Mouse (Mus musculus) cerebellum, postnatal 10 days (tissue): ENCODE measurements around the gene Rapgef6.

ENCODE experiments used
- DNase-seq, 2 experiments: peaks; one replicate each; pipeline ENCODE4 v3.0.0; 2021; ENCODE audit warnings: mixed read lengths in 2 of 2

Gene Rapgef6

DNA sequence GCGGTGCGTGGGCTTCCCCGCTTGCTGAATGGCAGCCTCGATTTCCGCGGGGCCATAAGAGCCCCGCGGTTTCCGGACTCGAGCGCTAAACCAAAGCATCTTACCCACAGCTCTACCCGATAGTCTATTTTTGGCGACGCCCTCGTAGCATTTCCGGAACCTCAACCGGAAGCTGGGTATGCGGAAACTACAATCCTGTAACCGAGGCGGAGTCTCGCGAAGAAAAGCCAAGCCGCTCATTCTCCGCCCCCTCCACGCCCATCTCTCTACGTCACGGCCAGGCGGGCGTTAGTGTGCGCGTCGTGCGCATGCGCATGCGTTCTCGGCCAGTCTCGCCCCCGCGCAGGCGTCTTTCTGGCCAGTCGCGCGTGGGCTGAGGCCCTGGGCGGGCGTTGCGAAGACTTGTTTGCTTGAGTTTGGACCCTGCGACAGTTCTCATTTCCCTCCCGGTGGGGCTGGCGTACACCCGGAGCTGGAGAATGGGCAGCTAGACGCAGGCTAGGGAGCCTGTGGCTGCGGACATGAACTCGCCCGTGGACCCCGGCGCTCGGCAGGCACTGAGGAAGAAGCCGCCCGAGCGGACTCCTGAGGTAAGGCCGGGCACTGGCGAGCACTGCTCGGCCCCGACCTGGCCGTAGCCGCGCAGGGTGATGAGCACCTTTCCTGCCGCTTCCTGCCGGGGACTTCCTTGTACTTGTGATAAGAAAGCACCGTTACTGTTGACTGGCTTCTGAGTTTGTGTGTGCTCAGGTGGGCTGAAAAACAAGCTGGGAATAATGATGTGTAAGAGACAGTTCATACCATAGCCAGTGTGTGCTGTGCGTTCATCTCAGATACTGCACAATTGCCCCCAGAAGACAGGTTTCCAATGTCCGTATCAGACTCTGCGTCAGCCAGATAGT, at the start of gene Rapgef6:
Gene Rapgef6, plus strand, starts transcription at position 319 of the 902 bp plus-strand sequence.
- peak; percentile 99 for DNase-seq

DNA sequence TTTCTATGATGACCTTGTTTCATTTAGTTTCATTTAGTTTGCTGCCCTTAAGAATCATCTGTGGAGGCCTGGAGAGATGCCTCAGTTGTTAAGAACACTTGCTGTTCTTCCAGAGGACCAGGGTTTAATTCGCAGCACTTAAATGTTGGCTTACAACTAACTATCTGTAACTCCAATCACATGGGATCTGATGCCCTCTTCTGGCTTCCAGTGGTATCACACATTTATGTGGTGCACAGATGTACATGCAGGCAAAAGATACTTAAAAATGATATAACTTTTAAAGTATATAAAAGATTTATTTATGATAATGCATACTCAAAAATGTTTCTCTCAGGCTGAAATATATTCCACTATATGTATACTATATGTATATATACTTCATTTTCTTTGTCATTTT, 44.2 kb upstream of the Rapgef6 start:
- peak; percentile 10 to 21 for DNase-seq

DNA sequence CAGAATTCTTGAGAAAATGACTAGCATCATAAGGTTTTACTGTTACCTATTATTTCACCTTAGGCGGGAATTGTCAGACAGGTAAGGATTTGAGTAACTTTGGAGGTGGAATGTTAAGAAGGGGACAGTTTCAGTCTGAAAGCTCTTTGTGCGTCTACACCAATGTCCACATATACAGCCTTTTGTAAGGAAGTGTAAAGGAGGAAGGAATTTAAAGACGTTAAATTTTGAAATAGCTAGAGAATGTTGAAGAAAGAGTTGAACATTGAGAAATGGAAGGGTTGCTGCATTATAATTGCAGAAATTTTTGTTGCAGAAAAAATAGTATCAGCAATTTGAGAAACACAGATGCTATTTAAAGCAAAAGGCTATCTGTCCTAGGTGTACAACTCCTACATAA, 36.6 kb upstream of the Rapgef6 start:
- DNase-seq = no peak

DNA sequence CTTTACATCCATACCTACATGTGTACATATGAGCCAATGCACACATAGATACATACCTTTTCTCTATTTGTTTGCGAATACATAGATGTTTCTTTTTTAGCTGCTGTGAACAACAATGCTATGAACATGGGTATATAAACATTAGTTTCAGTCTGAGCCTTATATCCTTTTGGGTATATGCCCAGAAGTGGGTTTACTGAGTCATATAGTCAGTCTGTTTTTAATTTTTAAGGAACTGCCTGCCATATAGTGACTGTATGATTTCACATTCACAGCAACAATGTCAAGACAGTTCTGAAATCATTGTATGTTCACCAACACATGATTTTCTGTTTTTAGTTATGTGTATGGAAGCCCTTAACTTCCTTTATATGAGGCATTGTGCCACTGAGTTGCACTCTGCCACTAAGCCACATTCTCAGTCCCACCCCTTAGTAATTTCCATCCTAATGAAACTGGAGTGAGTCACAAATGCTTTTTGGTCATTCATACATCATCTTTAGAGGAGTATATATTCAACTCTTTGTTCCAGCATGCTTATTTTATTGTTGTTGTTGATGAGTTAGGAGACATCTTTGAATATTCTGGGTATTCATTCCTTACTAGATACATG, 30.6 kb upstream of the Rapgef6 start:
- DNase-seq = no peak

DNA sequence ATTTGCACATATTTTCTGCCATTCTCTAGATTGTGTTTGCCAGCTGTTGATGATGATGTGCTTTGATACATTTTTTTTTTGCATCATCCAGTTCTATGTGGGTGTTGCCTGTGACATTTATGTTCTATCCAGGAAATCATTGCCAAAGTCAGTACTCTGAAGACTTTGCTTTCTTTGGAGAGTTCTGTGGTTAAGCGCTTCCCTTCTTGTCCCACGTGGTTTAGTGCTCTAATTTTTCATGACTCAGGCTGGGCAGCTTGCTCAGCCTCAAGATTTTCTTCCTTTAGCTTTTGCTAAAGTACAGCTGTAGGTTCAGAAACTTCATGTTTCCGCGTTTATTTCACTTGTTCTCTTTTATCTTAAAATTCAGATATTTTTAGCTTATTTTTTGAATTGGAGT, 30.1 kb upstream of the Rapgef6 start:
- no peak for DNase-seq

DNA sequence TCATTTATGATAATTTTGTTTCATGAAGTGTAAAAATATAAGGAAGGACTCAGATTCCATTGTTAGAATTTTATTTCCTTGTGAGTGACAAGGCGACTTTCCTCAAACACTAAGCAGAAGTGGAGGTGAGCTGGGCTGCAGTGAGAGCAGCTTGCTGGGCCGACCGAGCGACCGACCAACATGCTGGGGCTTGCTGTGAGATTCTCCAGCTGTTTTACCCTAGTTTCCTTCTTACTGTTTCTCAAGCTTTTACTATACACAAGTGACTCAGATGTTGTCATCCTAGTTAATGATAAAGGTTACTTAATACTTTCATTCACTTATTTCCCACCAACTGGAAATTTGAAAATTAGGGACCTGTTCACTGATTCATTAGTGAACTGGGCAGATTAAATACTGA, 22.8 kb upstream of the Rapgef6 start:
- no peak for DNase-seq

DNA sequence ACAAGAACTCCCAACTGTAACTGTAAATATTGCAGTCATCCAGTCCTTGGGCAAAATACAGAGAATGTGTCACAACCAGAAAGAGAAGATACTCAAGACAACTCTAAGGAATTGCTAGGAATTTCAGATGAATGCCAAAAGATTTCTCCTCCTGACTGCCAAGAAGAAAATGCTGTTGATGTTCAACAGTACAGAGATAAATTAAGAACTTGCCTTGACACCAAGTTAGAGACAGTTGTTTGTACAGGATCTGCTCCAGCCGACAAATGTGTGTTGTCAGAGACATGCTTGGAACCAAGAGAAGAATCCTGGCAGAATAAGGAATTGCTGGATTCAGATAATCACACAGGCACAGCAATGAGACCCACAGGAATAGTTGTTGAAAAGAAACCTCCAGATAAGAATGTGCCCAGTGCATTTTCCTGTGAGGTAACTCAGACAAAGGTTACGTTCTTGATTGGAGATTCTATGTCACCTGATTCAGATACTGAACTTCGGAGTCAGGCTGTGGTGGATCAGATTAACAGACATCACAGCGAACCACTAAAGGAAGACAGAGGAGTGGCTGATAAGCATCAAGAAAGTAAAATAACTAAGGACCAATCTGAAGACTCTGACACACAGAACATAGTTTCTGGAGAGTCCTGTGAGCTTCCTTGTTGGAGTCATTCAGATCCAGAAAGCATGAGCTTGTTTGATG, 20.0 kb upstream of the Rapgef6 start:
- no peak for DNase-seq

DNA sequence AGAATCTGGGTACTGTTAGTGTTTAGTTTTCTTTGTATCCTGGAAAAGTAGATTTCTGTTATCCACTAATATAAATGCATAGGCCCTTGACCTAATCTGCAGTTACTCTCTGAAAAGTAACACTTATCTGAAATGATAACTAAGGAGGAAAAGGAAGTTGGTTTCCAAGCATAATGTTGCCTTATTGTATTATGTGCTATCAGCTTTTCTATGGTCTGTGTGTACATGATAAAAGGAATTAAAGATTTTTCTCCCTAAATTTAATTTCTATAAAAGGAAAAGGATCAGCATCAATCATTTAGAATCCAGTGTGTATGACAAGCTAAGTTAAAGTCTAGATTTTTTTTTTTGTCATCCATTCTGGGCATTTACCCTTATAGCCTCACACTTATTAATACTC, 9.1 kb upstream of the Rapgef6 start:
- no peak for DNase-seq

DNA sequence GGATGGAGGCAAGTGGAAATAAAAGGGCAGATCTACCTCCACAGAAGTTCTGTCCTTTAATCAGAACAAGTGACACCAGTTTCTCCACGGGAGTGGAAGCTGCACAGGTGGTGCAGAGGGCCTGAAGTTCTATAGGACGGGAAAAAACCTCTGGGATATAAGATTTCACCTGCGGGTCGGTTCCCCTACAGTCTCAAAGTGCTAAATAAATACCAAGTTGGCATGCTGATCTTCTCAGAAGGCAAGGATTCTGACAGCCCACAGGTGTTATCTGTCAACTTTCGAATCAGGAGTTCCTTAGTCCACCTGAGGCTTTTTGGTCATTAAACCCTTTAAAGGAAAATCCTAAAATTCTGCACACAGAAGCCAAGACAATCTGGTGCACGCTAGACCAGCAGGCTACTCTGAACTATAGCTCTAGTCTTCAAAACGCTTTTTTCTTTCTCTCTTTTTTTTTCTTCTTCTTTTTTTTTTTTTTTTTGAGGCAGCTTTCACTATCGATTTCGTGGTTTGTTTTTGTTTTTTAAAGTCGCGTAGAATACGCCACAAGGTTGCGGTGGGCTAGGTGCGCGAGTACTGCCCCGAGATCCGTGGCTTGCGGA, 619 bp upstream of the Rapgef6 start:
- DNase-seq = peak in 1 of 2 experiments; percentile 4

DNA sequence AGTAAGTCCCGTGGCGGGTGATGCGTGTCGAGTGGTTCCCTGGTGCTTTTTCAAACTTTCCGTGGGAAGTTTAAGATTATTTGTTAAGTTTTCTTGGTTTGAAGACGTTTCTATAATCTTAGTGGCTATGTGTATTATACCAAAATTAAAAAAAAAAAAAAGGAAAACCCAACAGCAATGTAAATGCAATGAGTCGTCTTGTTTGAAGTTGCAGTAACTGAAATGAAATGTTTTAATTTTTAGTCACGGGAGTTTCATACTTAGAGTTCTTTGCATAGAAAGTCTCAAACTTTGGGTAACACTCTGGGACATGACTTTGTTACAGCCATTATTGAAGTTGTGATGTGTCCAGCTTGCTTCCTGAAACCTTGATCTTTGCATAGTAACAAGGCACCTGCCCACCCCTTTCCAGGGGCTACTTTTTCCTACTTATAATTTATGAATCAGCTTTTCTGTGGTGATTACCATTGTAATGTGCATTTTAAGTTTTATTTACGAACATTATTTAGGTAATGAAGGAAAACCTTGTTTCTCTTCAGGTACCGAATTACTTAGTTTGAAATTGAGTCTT, 869 bp downstream of the Rapgef6 start:
- DNase-seq = no peak

DNA sequence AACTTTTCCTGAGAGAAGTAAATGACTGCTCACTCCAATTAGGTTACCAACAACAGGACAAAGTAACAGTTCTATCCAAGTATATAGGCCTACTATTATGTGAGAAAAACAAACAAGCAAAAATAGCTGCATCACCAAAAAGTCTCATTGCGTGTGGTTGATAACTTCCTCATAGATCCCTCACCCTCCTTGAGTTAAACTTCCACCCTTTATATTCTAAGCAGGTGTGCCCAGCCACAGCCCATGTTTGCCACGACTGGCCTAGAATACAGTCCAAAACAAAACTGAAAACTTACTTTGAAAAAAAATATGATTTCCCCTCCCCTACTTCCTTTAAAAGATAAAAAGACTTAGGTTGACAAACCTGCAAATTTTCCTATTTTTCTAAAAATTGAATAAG, 5.4 kb downstream of the Rapgef6 start:
- DNase-seq = no peak

DNA sequence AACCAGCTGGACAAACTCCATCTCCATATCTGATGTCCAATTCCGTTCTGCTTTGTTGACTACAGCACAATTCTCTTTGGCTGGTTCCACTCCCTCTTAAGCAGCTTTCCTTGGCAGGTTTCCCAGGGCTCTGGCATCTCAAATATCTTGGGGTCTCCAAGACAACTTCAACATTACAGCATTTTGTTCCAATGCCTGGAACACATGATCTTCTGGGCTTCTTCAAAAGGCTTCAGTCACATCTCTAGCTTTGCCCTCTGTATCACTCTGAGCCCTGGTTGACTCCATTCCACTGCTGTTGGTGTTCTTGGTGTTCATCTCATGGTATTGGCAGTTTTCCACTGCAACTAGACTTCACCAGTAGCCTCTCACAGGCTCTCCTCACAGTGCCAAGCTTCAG, 7.7 kb downstream of the Rapgef6 start:
- DNase-seq = peak; percentile 63 to 69

DNA sequence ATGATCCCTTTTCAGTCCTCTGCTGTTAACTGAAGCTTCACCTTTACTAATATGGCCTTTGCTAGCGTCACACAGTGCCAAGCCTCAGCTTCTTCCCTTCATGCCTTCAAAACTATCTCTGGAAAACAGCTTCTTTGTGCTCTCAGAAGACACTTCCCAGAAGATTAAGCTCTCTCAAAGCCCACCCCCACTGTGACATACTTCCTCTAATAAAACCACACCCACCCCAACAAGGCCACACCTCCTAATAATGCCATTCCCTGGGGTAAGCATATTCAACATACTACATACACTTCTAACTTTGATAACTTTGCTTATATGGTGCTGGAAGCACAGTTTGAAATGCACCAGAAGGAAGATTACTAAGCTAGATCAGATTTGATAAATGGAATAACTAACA, 8.3 kb downstream of the Rapgef6 start:
- DNase-seq = no peak

DNA sequence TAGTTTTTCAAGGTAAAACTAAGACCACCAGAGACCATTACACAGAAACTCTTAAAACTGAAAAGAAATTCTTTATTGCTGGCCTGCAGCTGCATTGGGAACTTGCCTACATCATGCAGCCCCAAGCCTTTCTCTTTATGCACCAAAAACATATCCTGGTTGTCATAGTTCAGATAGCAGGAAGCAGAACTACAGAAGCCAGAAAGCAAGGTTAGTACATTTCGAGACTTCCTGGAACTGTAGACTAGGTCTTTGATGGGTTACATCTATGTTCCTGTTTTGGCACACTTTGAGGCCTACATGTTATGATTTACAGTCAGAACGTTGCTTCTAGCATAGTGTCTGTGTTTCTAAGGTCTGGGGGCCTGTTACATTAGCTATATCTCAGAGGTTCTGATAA, 11.2 kb downstream of the Rapgef6 start:
- no peak for DNase-seq

DNA sequence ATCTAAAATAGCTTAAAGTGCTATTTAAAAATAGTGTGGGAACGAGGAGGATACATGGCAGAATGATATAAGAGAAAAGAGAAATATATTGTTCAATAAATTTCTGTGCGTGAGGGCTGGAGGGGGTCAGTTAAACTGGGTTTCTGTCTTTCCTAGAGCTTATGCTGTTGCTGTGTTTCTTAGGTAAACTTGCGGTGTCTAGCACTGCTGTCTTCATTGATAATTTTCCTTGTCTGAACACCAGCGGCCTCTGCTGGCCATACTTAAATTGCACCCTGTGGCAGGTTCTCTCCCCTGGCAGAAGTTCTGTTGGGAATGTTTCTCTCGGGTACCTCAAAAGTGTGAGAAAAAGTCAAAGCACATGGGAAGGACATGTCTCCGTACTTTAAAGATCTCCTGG, 12.2 kb downstream of the Rapgef6 start:
- DNase-seq = peak; percentile 84 to 88

DNA sequence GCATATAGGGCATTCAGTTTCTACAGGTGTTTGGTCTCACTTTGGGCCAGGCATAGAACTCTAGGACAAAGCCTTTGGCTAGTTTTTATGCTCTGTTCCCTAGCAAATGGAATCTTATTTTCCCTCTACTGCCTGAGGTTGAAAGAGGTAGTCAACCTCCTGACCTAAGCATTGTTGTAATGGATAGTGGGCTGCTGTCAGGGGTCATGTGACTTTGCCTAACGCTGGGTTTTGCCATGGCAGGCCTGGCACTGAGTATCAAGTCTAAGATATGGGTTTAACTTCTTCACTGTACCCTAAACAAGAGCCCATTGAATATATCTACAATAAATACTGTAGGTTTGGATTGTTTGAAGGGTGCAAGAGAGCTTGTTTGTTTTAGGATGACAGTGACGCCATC, 16.4 kb downstream of the Rapgef6 start:
- no peak for DNase-seq

DNA sequence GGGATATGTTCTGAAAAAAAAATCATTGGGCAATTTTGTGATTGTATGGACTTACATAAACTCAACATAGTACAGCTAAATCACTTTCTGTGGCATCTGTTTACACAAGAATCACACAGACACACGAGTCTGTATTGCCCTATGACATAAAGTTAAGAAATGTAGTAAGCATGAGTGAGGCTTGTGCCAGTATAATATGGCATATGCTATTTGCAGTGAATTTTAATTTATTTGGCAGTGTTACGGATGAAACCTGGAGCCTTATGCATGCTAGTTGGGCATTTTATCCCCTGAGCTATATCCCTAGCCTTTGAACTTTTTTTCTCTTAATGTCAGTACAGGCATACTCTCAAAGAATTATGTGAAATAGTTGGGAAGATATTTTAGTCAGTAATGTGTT, 16.8 kb downstream of the Rapgef6 start:
- no peak for DNase-seq

DNA sequence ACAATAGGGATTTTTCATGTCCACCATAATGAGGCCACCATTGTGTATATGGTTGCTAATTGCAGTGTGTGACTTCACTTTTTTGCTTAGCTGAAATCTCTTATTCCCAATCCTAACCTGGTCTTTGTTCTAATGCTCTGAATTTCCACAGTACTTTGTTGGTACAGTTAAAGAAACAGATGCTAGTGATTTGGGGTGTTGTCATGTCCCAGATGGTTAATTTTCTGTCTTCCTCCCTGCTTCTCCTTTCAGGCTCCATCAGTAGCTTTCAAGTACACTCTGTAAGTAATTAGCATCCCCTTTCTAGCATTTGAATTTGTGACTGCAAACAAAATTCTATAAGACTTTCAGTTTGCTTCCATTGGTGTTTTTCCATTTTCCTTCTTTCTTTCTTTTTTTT, 17.7 kb downstream of the Rapgef6 start:
- no peak for DNase-seq

DNA sequence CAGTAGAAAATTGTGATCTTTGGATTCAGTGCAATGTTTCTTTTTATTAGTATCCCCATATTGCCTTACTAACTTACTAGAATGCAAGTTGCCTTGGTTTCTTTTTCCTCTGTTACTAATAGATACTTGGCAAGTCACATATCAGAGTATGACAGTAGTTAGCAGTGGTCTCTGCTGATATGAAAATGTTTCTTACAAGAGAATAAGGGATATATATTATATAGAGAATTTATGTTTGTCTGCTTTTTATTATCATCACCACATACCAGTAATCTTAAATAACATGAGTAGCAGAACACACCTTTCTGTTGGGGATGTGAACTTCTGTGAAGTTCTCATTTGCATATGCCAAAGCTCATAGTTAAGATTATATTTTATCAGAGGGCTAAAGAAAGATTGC, 19.8 kb downstream of the Rapgef6 start:
- DNase-seq = no peak

DNA sequence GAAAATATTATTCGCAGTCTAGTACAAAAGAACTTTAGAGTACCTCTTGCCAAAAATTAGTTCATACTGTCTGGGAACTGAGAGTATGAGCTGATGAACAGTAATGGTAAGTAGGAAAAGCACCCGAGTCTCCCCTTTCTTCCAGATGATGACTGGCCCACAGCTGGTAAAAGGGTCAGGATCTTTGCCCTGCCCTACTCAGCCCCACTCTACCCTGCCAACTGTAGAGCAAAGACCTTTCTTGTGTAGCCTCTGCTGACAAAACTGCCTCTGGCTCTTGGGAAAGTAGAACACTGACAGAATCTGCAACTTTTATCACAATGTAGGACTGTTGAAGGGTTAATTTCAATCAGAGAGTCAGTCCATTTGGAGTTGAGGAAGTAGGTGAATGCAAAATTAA, 32.3 kb downstream of the Rapgef6 start:
- DNase-seq = no peak

DNA sequence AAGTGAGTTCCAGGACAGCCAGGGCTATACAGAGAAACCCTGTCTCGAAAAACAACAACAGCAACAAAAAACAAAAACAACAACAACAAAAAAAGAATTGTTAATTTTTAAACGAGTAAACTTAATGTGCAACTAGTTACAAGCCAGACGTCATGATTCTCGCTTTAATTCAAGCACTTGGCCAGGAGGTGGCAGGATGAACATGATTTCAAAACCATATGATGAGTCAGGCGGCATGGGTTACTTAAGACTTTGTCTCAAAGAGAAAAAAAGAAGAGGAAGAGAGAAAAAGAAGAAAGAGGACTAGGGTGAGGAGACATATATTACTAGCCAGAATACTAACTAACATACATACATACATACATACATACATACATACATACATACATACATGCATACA, 40.1 kb downstream of the Rapgef6 start:
- DNase-seq = peak; percentile 15 to 33

DNA sequence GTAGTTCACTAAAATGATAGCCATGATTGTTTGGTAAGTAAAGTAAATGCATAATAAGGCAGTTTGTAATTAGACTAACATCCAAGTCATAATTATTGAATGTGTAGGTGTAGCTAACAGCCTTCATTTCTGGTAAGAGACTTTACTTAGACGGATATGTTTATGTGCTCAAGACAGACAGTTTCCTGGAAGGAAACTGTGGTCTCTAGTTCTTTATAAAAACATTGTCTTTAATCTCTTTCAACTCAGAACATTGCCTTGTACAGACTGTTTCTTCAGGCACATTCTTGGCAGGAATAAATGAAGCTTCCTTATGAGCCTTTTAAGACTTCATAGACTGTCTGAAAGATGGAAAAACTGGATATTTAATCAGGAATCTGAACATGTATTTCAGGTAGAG, 45.3 kb downstream of the Rapgef6 start:
- DNase-seq = no peak

DNA sequence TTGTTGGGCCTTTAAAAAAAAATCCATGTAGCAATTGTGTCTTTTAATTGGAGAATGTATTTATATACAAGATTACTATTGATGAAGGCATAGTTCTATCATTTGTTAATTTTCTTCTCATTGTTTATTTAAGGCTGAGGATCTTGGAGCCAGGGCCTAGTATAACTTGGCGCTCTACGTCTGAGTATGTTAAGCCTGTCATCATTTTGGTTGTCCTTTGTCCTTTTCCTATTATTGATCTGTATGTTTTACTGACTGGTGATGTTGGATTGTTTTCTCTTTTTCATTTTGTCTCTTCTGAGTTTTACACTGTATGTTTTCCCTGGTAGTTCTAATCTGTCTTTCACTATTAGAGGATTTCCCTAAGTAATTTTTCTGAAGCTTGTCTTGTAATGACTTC, 52.1 kb downstream of the Rapgef6 start:
- no peak for DNase-seq
